Mouse (Mus musculus): ENCODE results near the gene Ncam2.

Ncam2 gene

GRCm38 (mm10) chr16:81303806-81304205, 103.3 kb downstream of the Ncam2 start:
- no peak for DNase-seq

- DNase-seq, result no peak
Measured at GRCm38 (mm10) chr16:81309215-81309614, 108.7 kb downstream of the Ncam2 start.

- no peak for DNase-seq
Measured at GRCm38 (mm10) chr16:81319037-81319436, 118.5 kb downstream of the Ncam2 start.

GRCm38 (mm10) chr16:81330539-81330938, 130.0 kb downstream of the Ncam2 start:
- DNase-seq, result peak; percentile 35

GRCm38 (mm10) chr16:81365901-81366300, 165.4 kb downstream of the Ncam2 start:
- DNase-seq, result no peak

- DNase-seq, result no peak
Measured at GRCm38 (mm10) chr16:81374234-81374633, 173.7 kb downstream of the Ncam2 start.

- no peak for DNase-seq
Measured at GRCm38 (mm10) chr16:81380434-81380833, 179.9 kb downstream of the Ncam2 start.

GRCm38 (mm10) chr16:81388646-81389045, 188.1 kb downstream of the Ncam2 start:
- no peak for DNase-seq

GRCm38 (mm10) chr16:81434559-81434958, 234.1 kb downstream of the Ncam2 start:
- no peak for DNase-seq

GRCm38 (mm10) chr16:81437091-81437867, 236.8 kb downstream of the Ncam2 start:
- peak; percentile 37 for DNase-seq

- no peak for DNase-seq
Measured at GRCm38 (mm10) chr16:81437868-81438249, 237.4 kb downstream of the Ncam2 start.

- no peak for DNase-seq
Measured at GRCm38 (mm10) chr16:81450851-81451250, 250.4 kb downstream of the Ncam2 start.

- no peak for DNase-seq
Measured at GRCm38 (mm10) chr16:81452988-81453387, 252.5 kb downstream of the Ncam2 start.

GRCm38 (mm10) chr16:81454472-81454871, 254.0 kb downstream of the Ncam2 start:
- peak; percentile 33 for DNase-seq

GRCm38 (mm10) chr16:81462731-81463130, 262.2 kb downstream of the Ncam2 start:
- peak; percentile 22 for DNase-seq

GRCm38 (mm10) chr16:81472925-81473324, 272.4 kb downstream of the Ncam2 start:
- no peak for DNase-seq

GRCm38 (mm10) chr16:81481058-81481457, 280.6 kb downstream of the Ncam2 start:
- no peak for DNase-seq

GRCm38 (mm10) chr16:81496111-81496510, 295.6 kb downstream of the Ncam2 start:
- DNase-seq, result no peak

- DNase-seq, result no peak
Measured at GRCm38 (mm10) chr16:81502578-81502977, 302.1 kb downstream of the Ncam2 start.

GRCm38 (mm10) chr16:81536230-81536629, 335.7 kb downstream of the Ncam2 start:
- no peak for DNase-seq

- no peak for DNase-seq
Measured at GRCm38 (mm10) chr16:81587565-81588107, 387.1 kb downstream of the Ncam2 start.

GRCm38 (mm10) chr16:81623276-81623675, 422.8 kb downstream of the Ncam2 start:
- DNase-seq, result no peak

GRCm38 (mm10) chr16:81623776-81624175, 423.3 kb downstream of the Ncam2 start:
- no peak for DNase-seq

- no peak for DNase-seq
Measured at GRCm38 (mm10) chr16:81650286-81650685, 449.8 kb downstream of the Ncam2 start.

GRCm38 (mm10) chr16:81651550-81651949, 451.1 kb downstream of the Ncam2 start:
- no peak for DNase-seq

Data from lung, postnatal 36 days (tissue).